In genomic region chr14:55527940-55528339, GRCm38 (mm10) we compare ENCODE assay signal across 9 mouse cellular contexts. TPM values are rescaled to one million over a fixed set of nuclear protein-coding genes. Genes with fewer than 3 reads are reported as not detected.
A peak's percentile ranks its signal among the peaks of the same experiment; 100 is the strongest.
DNase-seq lines count a peak whose midpoint lies in the region.
"Had no signal": no experiment of that assay in that cellular context is flagged by ENCODE, and none has a peak within 500 bp of the region (broad histone marks: within the 10 kb centered on the region; RNA-seq: fewer than 3 reads in every experiment).

No protein-coding gene starts in this region.

- peak; percentile 14 for DNase-seq in heart, adult 8-10 months (ENCODE audit: low spot score)
- no peak for DNase-seq in heart, adult 11 months
- peak; percentile 60 for DNase-seq in CD4-positive helper T cell, adult 2 months (ENCODE audit: low read depth, low spot score)
- DNase-seq in brain, adult 2 months (ENCODE audit: low read depth, low spot score) = peak; percentile 87
- peak; percentile 50 to 63 for DNase-seq in kidney, postnatal 25 days
- peak; percentile 49 for DNase-seq in thymus, postnatal 0 days (ENCODE audit: low spot score)
- DNase-seq in left cerebral cortex, adult 8-10 months (ENCODE audit: low spot score in 2 of 2) = no peak
- DNase-seq in layer of hippocampus, adult 8-10 months (ENCODE audit: low spot score in 2 of 2) = no peak

RNA-seq across cellular contexts. Expression of gene Nrl, which starts 3.2 kb away (rescaled TPM):
- not detected for total RNA-seq in heart, adult 8-10 months (2022)
- 0.07 and 0.08 TPM in 2 replicates for polyA plus RNA-seq in thymus, postnatal 0 days (2015; fragmentation: Nextera tagmentation; extraction: Ambion mirVana)
- total RNA-seq in left cerebral cortex, adult 8-10 months (2022) = under 1 TPM; 0.46 to 0.82 (median 0.69) TPM
- 1 to 10 TPM; 1.5 to 3.6 (median 2.1) TPM for total RNA-seq in layer of hippocampus, adult 8-10 months (2022)
- polyA plus RNA-seq: limb, embryonic 12.5 days had no signal

RNA-seq across cellular contexts. Expression of gene Pck2, which starts 12.1 kb away (rescaled TPM):
- 10 to 100 TPM in 2 of 4 experiments, 1 to 10 TPM in 2; 6.6 to 12.5 (median 9.3) TPM for total RNA-seq in heart, adult 8-10 months (2022)
- 4.7 and 5.6 TPM in 2 replicates for polyA plus RNA-seq in thymus, postnatal 0 days (2015; fragmentation: Nextera tagmentation; extraction: Ambion mirVana)
- total RNA-seq in left cerebral cortex, adult 8-10 months (2022) = 10 to 100 TPM; 25.2 to 29.7 (median 27.7) TPM
- 10 to 100 TPM; 43.4 to 61.5 (median 50.3) TPM for total RNA-seq in layer of hippocampus, adult 8-10 months (2022)

RNA-seq across cellular contexts. Expression of gene Cpne6, which starts 17.7 kb away (rescaled TPM):
- total RNA-seq in heart, adult 8-10 months (2022) = under 1 TPM in 1 of 4 experiments, not detected in 3; 0.12 TPM
- 0.31 and 0.39 TPM in 2 replicates for polyA plus RNA-seq in thymus, postnatal 0 days (2015; fragmentation: Nextera tagmentation; extraction: Ambion mirVana)
- 100 to 1,000 TPM; 151 to 192 (median 180) TPM for total RNA-seq in left cerebral cortex, adult 8-10 months (2022)
- total RNA-seq in layer of hippocampus, adult 8-10 months (2022) = 100 to 1,000 TPM; 607 to 653 (median 629) TPM

RNA-seq across cellular contexts. Expression of gene Dcaf11, which starts 31.9 kb away (rescaled TPM):
- 100 to 1,000 TPM; 161 to 180 (median 166) TPM for total RNA-seq in heart, adult 8-10 months (2022)
- polyA plus RNA-seq in thymus, postnatal 0 days (2015; fragmentation: Nextera tagmentation; extraction: Ambion mirVana) = 50.3 and 55.9 TPM in 2 replicates
- 10 to 100 TPM; 83.5 to 91.6 (median 85.1) TPM for total RNA-seq in left cerebral cortex, adult 8-10 months (2022)
- 10 to 100 TPM; 74.0 to 93.1 (median 82.3) TPM for total RNA-seq in layer of hippocampus, adult 8-10 months (2022)

RNA-seq across cellular contexts. Expression of gene A730061H03Rik, which starts 32.3 kb away (rescaled TPM):
- not detected for total RNA-seq in heart, adult 8-10 months (2022)
- polyA plus RNA-seq in thymus, postnatal 0 days (2015; fragmentation: Nextera tagmentation; extraction: Ambion mirVana) = 2.1 and 3.2 TPM in 2 replicates
- total RNA-seq in left cerebral cortex, adult 8-10 months (2022) = under 1 TPM in 2 of 4 experiments, not detected in 2; 0.84 to 0.98 TPM
- 1 to 10 TPM in 2 of 4 experiments, under 1 TPM in 1, not detected in 1; 0.94 to 2.0 (median 1.4) TPM for total RNA-seq in layer of hippocampus, adult 8-10 months (2022)

Comparison
In these comparisons a context has a peak if more than half of its experiments do, and no peak if none do; other contexts are left out.
1. DNase-seq: peak in heart, adult 8-10 months (single experiment), CD4-positive helper T cell, adult 2 months (single experiment), brain, adult 2 months (single experiment), kidney, postnatal 25 days (2 of 2) and thymus, postnatal 0 days (single experiment); none in heart, adult 11 months (single experiment), left cerebral cortex, adult 8-10 months (0 of 2) and layer of hippocampus, adult 8-10 months (0 of 2).
2. RNA of gene Cpne6, which starts 17.7 kb away (total RNA-seq): 607 to 653 TPM in layer of hippocampus, adult 8-10 months and 151 to 192 TPM in left cerebral cortex, adult 8-10 months; 0.12 TPM in heart, adult 8-10 months; every median in the first group is over 100 times any median in the second.